Mouse (Mus musculus) CH12.LX (cell line): ENCODE measurements around the gene Cdh4. TPM values are rescaled to one million over a fixed set of nuclear protein-coding genes. Genes with fewer than 3 reads are reported as not detected.

ENCODE experiments used
- DNase-seq: peaks from one replicate; pipeline ENCODE4 v3.0.0-alpha.2; 2013; ENCODE audit errors: extremely low read depth
- H3K27ac ChIP-seq: 2 replicates; pipeline ENCODE4 v1.5.1; 2012; ENCODE audit warnings: low read depth, mild to moderate bottlenecking, control low read depth, moderate library complexity; ENCODE audit not compliant: insufficient read depth
- H3K27me3 ChIP-seq: replicated peaks from 2 replicates; pipeline ENCODE3; 2012; ENCODE audit warnings: inconsistent platforms
- H3K36me3 ChIP-seq, 2 experiments: replicated peaks in 1 of 2; 2 replicates each; pipeline versions ENCODE3 to v1.6.1; 2012; ENCODE audit warnings: inconsistent platforms in 1 of 2, low read length in 1 of 2, mild to moderate bottlenecking in 1 of 2, mixed read lengths in 1 of 2, moderate library complexity in 1 of 2; ENCODE audit not compliant: control insufficient read depth in 1 of 2, insufficient read depth in 1 of 2
- H3K4me1 ChIP-seq, 2 experiments: 2 replicates each; pipeline ENCODE4 v1.6.1; 2012; ENCODE audit warnings: inconsistent platforms in 1 of 2, moderate library complexity in 1 of 2; ENCODE audit not compliant: insufficient read depth in 2 of 2, control insufficient read depth in 1 of 2
- H3K4me2 ChIP-seq: 2 replicates; pipeline ENCODE4 v1.6.1; 2012; ENCODE audit warnings: low read depth, mild to moderate bottlenecking, control low read depth; ENCODE audit not compliant: poor library complexity, insufficient read depth, severe bottlenecking
- H3K4me3 ChIP-seq, 3 experiments: fragments of 150-350 bp in 1 of 3; sonication (generic) in 1 of 3; replicated peaks in 1 of 3; 2 replicates each; pipeline versions ENCODE3 to v1.5.1; 2011 to 2012; ENCODE audit warnings: low read depth in 2 of 3, low read length in 2 of 3, mild to moderate bottlenecking in 2 of 3, moderate library complexity in 2 of 3, control low read depth in 1 of 3, improper control_type of control experiment in 1 of 3, inconsistent platforms in 1 of 3, mixed read lengths in 1 of 3; ENCODE audit not compliant: poor library complexity in 1 of 3
- H3K79me2 ChIP-seq: replicated peaks from 2 replicates; pipeline ENCODE4 v1.6.1; 2012; ENCODE audit warnings: mild to moderate bottlenecking, moderate library complexity; ENCODE audit not compliant: control insufficient read depth, poor library complexity, insufficient read depth, severe bottlenecking; ENCODE audit errors: extremely low read depth
- H3K9ac ChIP-seq: 2 replicates; pipeline ENCODE4 v1.6.1; 2012; ENCODE audit warnings: low read depth, mild to moderate bottlenecking, control low read depth, moderate library complexity; ENCODE audit not compliant: insufficient read depth
- H3K9me3 ChIP-seq: replicated peaks from 2 replicates; pipeline ENCODE3; 2012; ENCODE audit warnings: low read length, inconsistent platforms, mixed read lengths
- BHLHE40 ChIP-seq: IDR thresholded peaks from 2 replicates; pipeline ENCODE4 v1.6.1; 2011; ENCODE audit warnings: mild to moderate bottlenecking, low read depth, low read length, improper control_type of control experiment
- CHD1 ChIP-seq: IDR thresholded peaks from 2 replicates; pipeline ENCODE4 v1.6.1; 2012; ENCODE audit warnings: low read depth, low read length, improper control_type of control experiment, inconsistent platforms
- E2F4 ChIP-seq: IDR thresholded peaks from 2 replicates; pipeline ENCODE4 v1.6.1; 2011; ENCODE audit warnings: low read depth, low read length, improper control_type of control experiment; ENCODE audit not compliant: insufficient replicate concordance
- ETS1 ChIP-seq: conservative IDR thresholded peaks from 2 replicates; pipeline ENCODE4 v1.6.1; 2012; ENCODE audit warnings: low read depth, mild to moderate bottlenecking, inconsistent platforms, low read length, improper control_type of control experiment, moderate library complexity
- IRF4 ChIP-seq: IDR thresholded peaks from 2 replicates; pipeline ENCODE4 v1.6.1; 2014; ENCODE audit warnings: low read depth, mild to moderate bottlenecking, inconsistent platforms, low read length, improper control_type of control experiment
- MAFK ChIP-seq: IDR thresholded peaks from 2 replicates; pipeline ENCODE4 v1.6.1; 2011; ENCODE audit warnings: low read length, improper control_type of control experiment; ENCODE audit not compliant: insufficient replicate concordance
- MAZ ChIP-seq: IDR thresholded peaks from 2 replicates; pipeline ENCODE4 v1.6.1; 2012; ENCODE audit warnings: low read depth, mild to moderate bottlenecking, inconsistent platforms, low read length, improper control_type of control experiment, moderate library complexity
- MYC ChIP-seq: IDR thresholded peaks from 2 replicates; pipeline ENCODE4 v1.6.1; 2011; ENCODE audit warnings: low read depth, mild to moderate bottlenecking, improper control_type of control experiment, low read length
- NELFE ChIP-seq: IDR thresholded peaks from 2 replicates; pipeline ENCODE4 v1.6.1; 2011; ENCODE audit warnings: low read depth, low read length, improper control_type of control experiment
- NRF1 ChIP-seq: IDR thresholded peaks from 2 replicates; pipeline ENCODE4 v1.6.1; 2014; ENCODE audit warnings: low read depth, mild to moderate bottlenecking, inconsistent platforms, low read length, improper control_type of control experiment, moderate library complexity
- POLR2A ChIP-seq: IDR thresholded peaks from 2 replicates; pipeline ENCODE4 v1.6.1; 2011; ENCODE audit warnings: low read depth, mild to moderate bottlenecking, improper control_type of control experiment, low read length
- RAD21 ChIP-seq: IDR thresholded peaks from 2 replicates; pipeline ENCODE4 v1.6.1; 2011; ENCODE audit warnings: low read depth, mild to moderate bottlenecking, low read length, improper control_type of control experiment, moderate library complexity
- SIN3A ChIP-seq: IDR thresholded peaks from 2 replicates; pipeline ENCODE4 v1.6.1; 2012; ENCODE audit warnings: low read length, improper control_type of control experiment, inconsistent platforms
- USF1 ChIP-seq: IDR thresholded peaks from 2 replicates; pipeline ENCODE4 v1.6.1; 2014; ENCODE audit warnings: low read depth, mild to moderate bottlenecking, inconsistent platforms, low read length, improper control_type of control experiment
- USF2 ChIP-seq: conservative IDR thresholded peaks from 2 replicates; pipeline ENCODE4 v1.6.1; 2011; ENCODE audit warnings: low read depth, low read length, improper control_type of control experiment
- ZKSCAN1 ChIP-seq: IDR thresholded peaks from 2 replicates; pipeline ENCODE4 v1.6.1; 2012; ENCODE audit warnings: low read depth, inconsistent platforms, low read length, improper control_type of control experiment, borderline replicate concordance
- ZNF384 ChIP-seq: IDR thresholded peaks from 2 replicates; pipeline ENCODE4 v1.6.1; 2012; ENCODE audit warnings: low read depth, low read length, improper control_type of control experiment, inconsistent platforms
- dilution Hi-C: fragments of 300-500 bp; cut with MboI; formaldehyde crosslinking; loops from 2 replicates; pipeline ENCODE4 v1.14.3; 2020; ENCODE audit warnings: low sequenced_read_pairs; ENCODE audit not compliant: extremely low pct_unique_long_range_greater_than_20kb, extremely low pct_ligation_motif_present
- in situ Hi-C: fragments of 300-500 bp; cut with MboI; formaldehyde crosslinking; loops from 3 replicates; pipeline ENCODE4 v1.14.3; 2019; ENCODE audit warnings: low sequenced_read_pairs, low pct_ligation_motif_present, low pct_unique_long_range_greater_than_20kb, mixed read lengths
- polyA plus RNA-seq: library from polyadenylated mRNA; unstranded; fragments of >175 nt; gene quantifications from 2 replicates; pipeline ENCODE4 v1.2.1, GENCODE M21; 2012; ENCODE audit warnings: low read depth; ENCODE audit not compliant: insufficient read length
- total RNA-seq, 2 experiments: library from RNA; depleted of rRNA; stranded (reverse); fragments of 300-350 nt in 1 of 2; fragments of >200 nt in 1 of 2; gene quantifications; 2 replicates each; pipeline ENCODE4 v1.2.3; 2012 to 2014

The Cdh4 gene
- total and polyA plus RNA-seq, 3 experiments, result not detected

GRCm38 (mm10) chr2:179601167-179601566, 158.9 kb downstream of the Cdh4 start:
- in situ Hi-C loops, result no loop called here
- dilution Hi-C loops, result no loop called here

GRCm38 (mm10) chr2:179604746-179605145, 162.5 kb downstream of the Cdh4 start:
- Histone ChIP-seq H3K27ac (no peak overlapping the region), H3K4me3 (no peak overlapping the region), H3K4me2 (no peak overlapping the region), H3K79me2 (no peaks in the 10 kb centered on the region), H3K27me3 (peaks cover 75% of the 10 kb centered on the region), H3K9ac (no peak overlapping the region), H3K4me1 (no peaks in the 10 kb centered on the region), H3K36me3 (no peaks in the 10 kb centered on the region), H3K9me3 (peaks cover 8% of the 10 kb centered on the region)
- in situ Hi-C loops, result no loop called here
- DNase-seq, result no peak
- dilution Hi-C loops, result no loop called here
- no peak for TF ChIP-seq IRF4
- no peak for TF ChIP-seq BHLHE40
- no peak for TF ChIP-seq RAD21
- TF ChIP-seq MAFK, result no peak
- TF ChIP-seq E2F4, result no peak
- TF ChIP-seq MAZ, result no peak
- TF ChIP-seq ZNF384, result no peak
- TF ChIP-seq USF2, result no peak
- TF ChIP-seq USF1, result no peak
- no peak for TF ChIP-seq NELFE
- TF ChIP-seq ZKSCAN1, result no peak
- TF ChIP-seq CHD1, result no peak
- TF ChIP-seq POLR2A, result no peak
- TF ChIP-seq NRF1, result no peak
- no peak for TF ChIP-seq SIN3A

More at GRCm38 (mm10) chr2:179601167-179601566, 158.9 kb downstream of the Cdh4 start:
- Histone ChIP-seq H3K9me3 (peaks cover 8% of the 10 kb centered on the region), H3K79me2 (no peaks in the 10 kb centered on the region), H3K36me3 (no peaks in the 10 kb centered on the region), H3K9ac (no peak overlapping the region), H3K27ac (no peak overlapping the region), H3K4me1 (no peaks in the 10 kb centered on the region), H3K4me3 (no peak overlapping the region), H3K4me2 (no peak overlapping the region), H3K27me3 (peaks cover 72% of the 10 kb centered on the region)
- TF ChIP-seq MYC, result no peak
- TF ChIP-seq ETS1, result no peak
- DNase-seq, result no peak
